Mouse (Mus musculus): ENCODE measurements around the gene Fam110a.

GRCm38 (mm10) chr2:151980355-151980693, 305 bp upstream of the Fam110a start:
- no peak for TF ChIP-seq CTCF (IDR thresholded peaks at IDR 0.05; ENCODE audit: control insufficient read depth, insufficient read depth, insufficient read length)
- TF ChIP-seq FOSL1 (IDR thresholded peaks at IDR 0.05; ENCODE audit: insufficient read depth, low read length, poor library complexity, severe bottlenecking) = no peak
- no peak for TF ChIP-seq CEBPB (IDR thresholded peaks at IDR 0.05; ENCODE audit: low read depth)
- TF ChIP-seq USF1 (IDR thresholded peaks at IDR 0.05; ENCODE audit: low read depth) = no peak

All from C2C12 (cell line).